Mouse (Mus musculus) kidney, embryonic 14.5 days (tissue): ENCODE results near the gene Nav2. TPM values are rescaled to one million over a fixed set of nuclear protein-coding genes. Genes with fewer than 3 reads are reported as not detected.

Source experiments
- ATAC-seq: fragments of 200-750 bp; cut with Nextera tagmentation; 2 replicates; pipeline ENCODE4 v1.8.0; 2017; ENCODE audit warnings: moderate number of reproducible peaks, mild to moderate bottlenecking, moderate TSS enrichment, moderate library complexity; ENCODE audit not compliant: low FRiP score, low TSS enrichment
- H3K27ac ChIP-seq: fragments of 300-500 bp; sonication (generic); 2 replicates; pipeline ENCODE4 v1.5.1; 2014; ENCODE audit warnings: low read depth, mild to moderate bottlenecking, low read length, moderate library complexity, mixed read lengths
- H3K27me3 ChIP-seq: fragments of 300-500 bp; sonication (generic); 2 replicates; pipeline ENCODE4 v1.6.1; 2014; ENCODE audit warnings: mild to moderate bottlenecking, low read length; ENCODE audit not compliant: control insufficient read depth, insufficient read depth
- H3K36me3 ChIP-seq: fragments of 300-500 bp; sonication (generic); 2 replicates; pipeline ENCODE4 v1.6.1; 2014; ENCODE audit warnings: low read length, mixed read lengths; ENCODE audit not compliant: control insufficient read depth, insufficient read depth
- H3K4me1 ChIP-seq: fragments of 300-500 bp; sonication (generic); 2 replicates; pipeline ENCODE4 v1.6.1; 2014; ENCODE audit warnings: low read length, mixed read lengths; ENCODE audit not compliant: control insufficient read depth, insufficient read depth
- H3K4me2 ChIP-seq: fragments of 300-500 bp; sonication (generic); replicated peaks from 2 replicates; pipeline ENCODE4 v1.6.1; 2014; ENCODE audit warnings: low read depth, mild to moderate bottlenecking, low read length
- H3K4me3 ChIP-seq: fragments of 300-500 bp; sonication (generic); 2 replicates; pipeline ENCODE4 v1.5.1; 2014; ENCODE audit warnings: mild to moderate bottlenecking, low read length
- H3K9ac ChIP-seq: fragments of 300-500 bp; sonication (generic); 2 replicates; pipeline ENCODE4 v1.6.1; 2014; ENCODE audit warnings: low read depth, mild to moderate bottlenecking, low read length, moderate library complexity
- H3K9me3 ChIP-seq: fragments of 300-500 bp; sonication (generic); 2 replicates; pipeline ENCODE4 v1.6.1; 2016; ENCODE audit warnings: low read length; ENCODE audit not compliant: control insufficient read depth
- WGBS: fragments of 180-500 bp; shearing (Covaris S2); extraction: QIAGEN DNeasy Blood & Tissue Kit; methylation state at CpG from one replicate; pipeline ENCODE4 v1.1.7; 2014; 5-methylcytosine and 5-hydroxymethylcytosine counted together
- polyA plus RNA-seq: library from polyadenylated mRNA; unstranded; fragments of >200 nt; fragmentation: Nextera tagmentation; extraction: Ambion mirVana; gene quantifications from 2 replicates; pipeline ENCODE4 v1.2.1, GENCODE M21; 2014

Nav2 gene
- polyA plus RNA-seq, 1 experiment from 2014 or later: 49.2 TPM

DNA sequence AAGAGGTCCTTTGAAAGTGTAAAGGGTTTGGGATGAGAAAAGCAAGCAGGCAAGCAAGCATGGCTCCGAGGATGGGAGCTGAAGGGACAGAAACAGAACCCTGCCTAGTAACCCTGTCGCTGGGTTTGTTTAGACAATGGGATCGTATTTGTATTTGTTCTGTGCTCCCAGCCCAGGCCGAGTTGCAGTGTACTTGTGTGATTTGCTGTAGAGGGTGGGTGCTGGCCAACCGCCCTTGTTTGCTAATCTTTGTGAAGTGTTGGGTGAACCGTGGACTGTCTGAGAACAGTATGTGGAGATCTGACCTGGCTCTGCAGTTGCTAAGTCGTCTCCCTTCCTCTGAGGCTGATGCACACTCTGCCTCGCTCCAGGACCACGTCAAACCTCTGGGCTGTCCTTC is 253.6 kb downstream of the Nav2 start:
- H3K9me3 ChIP-seq: no peaks in the 10 kb centered on the region
- H3K27me3 ChIP-seq: no peaks in the 10 kb centered on the region
- H3K4me1 ChIP-seq: no peaks in the 10 kb centered on the region; the same call in 1 of the 2 replicates
- ATAC-seq: no peak
- no peak overlapping the region; the same call in 1 of the 2 replicates for H3K4me2 ChIP-seq
- H3K9ac ChIP-seq: no peak overlapping the region
- 42% methylated on average over 9 of the region's 9 CpGs for WGBS
- no peak overlapping the region for H3K4me3 ChIP-seq
- no peaks in the 10 kb centered on the region for H3K36me3 ChIP-seq
- no peak overlapping the region for H3K27ac ChIP-seq

DNA sequence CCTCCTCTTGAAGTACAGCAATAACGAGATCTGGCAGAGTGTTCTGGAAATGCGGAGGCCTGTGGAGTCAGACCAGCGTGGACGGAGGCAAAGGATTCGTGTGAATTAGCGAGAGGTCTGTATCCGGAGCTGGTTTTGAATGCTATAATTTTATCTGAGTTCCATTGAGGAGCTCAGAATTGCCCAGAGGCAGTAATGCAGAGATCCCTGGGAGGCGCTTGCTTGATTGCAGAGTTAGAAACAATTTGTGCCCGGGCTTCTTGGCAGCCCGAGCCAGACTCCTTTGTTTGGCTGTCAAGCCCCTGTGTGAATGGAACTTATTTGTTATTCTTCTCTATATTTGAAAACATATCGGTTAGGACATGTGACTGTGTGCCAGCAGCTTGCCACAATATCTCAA is 255.3 kb downstream of the Nav2 start:
- H3K27ac ChIP-seq: no peak overlapping the region
- H3K9me3 ChIP-seq: no peaks in the 10 kb centered on the region
- no peak for ATAC-seq
- H3K36me3 ChIP-seq: no peaks in the 10 kb centered on the region
- no peak overlapping the region for H3K4me3 ChIP-seq
- no peaks in the 10 kb centered on the region; the same call in 1 of the 2 replicates for H3K4me1 ChIP-seq
- WGBS: 80% methylated on average over 11 of the region's 11 CpGs
- H3K27me3 ChIP-seq: no peaks in the 10 kb centered on the region
- no peak overlapping the region for H3K4me2 ChIP-seq
- no peak overlapping the region for H3K9ac ChIP-seq

DNA sequence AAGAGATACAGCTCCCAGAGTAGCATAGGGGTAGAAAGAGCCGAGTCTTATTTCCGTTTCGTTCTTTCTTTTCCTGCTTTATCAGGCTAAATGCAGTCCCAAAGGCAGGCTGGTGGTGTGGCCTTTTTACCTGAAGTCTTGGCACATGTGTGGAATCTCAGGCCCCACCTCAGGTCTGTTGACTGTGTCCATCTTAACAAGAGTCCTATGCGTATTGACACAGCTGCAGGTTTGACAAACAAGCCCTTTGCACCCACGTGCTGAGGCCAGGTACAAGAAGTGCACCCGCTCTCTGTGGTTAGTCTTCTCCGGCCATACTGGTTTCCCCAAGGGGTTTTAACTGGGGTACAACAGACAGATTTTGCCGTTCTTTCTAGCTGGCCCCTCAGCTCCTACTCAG is 256.4 kb downstream of the Nav2 start:
- WGBS: 90% methylated on average over 8 of the region's 8 CpGs
- Histone ChIP-seq H3K27me3 (no peaks in the 10 kb centered on the region), H3K27ac (no peak overlapping the region), H3K4me2 (no peak overlapping the region), H3K9me3 (no peaks in the 10 kb centered on the region), H3K4me3 (no peak overlapping the region), H3K4me1 (no peaks in the 10 kb centered on the region; the same call in 1 of the 2 replicates), H3K36me3 (no peaks in the 10 kb centered on the region), H3K9ac (no peak overlapping the region)
- ATAC-seq: no peak

DNA sequence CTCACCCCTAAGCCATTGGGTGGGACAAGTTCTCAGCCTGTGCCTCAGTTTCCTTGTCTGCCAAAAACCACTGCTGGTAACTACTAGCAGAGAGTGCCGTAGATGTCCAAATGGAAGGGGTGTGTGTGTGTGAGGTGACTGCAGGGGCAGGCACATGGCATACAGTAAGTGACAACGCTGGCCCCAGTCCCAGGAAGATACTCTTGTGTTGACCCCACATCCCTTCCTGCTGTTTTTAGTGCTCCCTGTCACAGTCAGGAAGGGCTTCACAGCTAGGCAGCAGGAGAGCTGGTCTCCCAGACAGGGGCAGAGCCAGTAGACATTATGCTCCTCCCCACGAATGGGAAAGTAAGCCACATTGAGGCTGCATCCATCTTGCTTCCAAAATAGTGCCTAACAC is 264.4 kb downstream of the Nav2 start:
- H3K27ac ChIP-seq: no peak overlapping the region
- H3K9me3 ChIP-seq: no peaks in the 10 kb centered on the region
- H3K36me3 ChIP-seq: no peaks in the 10 kb centered on the region
- H3K9ac ChIP-seq: no peak overlapping the region
- H3K27me3 ChIP-seq: no peaks in the 10 kb centered on the region
- WGBS: 64% methylated on average over 3 of the region's 3 CpGs
- peaks cover 4% of the 10 kb centered on the region; the same call in 1 of the 2 replicates for H3K4me1 ChIP-seq
- no peak for ATAC-seq
- no peak overlapping the region for H3K4me2 ChIP-seq
- no peak overlapping the region for H3K4me3 ChIP-seq

DNA sequence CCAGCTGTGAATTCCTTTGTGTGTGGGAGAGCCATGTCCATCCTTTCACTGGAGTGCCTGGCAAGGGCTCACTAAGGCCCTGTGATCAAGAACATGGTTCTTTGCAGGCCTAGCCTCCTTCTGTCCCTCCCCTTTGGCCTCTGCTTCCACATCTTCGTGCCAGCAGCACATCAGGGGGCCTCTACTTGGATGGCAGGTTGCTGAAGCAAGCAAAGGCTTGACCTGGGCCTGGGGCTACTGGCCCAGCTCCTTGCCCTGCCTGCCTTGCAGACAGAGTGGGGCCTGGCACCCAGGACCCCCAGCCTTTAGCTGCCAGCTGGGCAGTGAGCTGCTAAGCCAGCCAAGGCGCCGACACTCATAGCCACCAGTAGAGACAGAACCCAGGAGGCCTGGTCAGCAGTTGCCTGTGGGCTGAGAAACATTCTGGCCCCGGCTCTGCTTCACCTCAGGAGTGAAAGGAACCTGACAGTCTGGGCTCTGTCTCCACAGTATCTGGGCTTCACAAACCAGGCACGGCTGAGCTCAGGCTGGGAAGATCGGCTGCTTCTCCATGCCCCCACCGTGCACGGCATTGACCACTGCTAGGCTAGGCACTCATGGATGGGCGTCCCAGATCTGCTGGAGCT is 267.4 kb downstream of the Nav2 start:
- peak; percentile 36; the same call in 1 of the 2 replicates for ATAC-seq

DNA sequence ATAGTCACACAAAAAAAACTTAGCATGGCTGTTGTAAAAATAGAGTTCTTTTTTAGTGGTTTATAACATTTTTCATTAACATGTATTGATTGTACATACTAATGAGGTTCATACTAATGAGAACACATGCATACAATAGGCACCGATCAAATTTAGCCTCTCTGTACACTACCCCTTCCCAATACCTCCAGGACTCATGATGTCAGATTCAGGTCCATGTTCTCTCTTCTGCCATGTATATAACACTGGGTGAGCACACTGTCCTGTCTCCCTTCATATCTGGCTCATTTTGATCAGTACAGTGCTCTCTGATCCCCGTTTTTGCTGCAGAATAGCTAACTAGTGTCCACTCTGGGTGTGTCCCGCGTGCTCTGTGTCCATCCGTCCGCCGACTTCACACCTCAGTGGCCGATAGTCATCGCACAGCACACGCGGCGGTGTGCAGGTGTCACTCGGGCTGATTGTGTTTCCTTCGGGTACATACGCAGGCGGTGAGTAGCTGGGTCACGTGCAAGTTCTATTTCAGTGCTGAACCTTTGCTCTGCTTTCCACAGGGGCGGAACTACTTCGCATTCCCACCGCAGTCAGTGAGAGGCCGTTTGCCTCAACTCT is 268.2 kb downstream of the Nav2 start:
- Histone ChIP-seq H3K9me3 (no peaks in the 10 kb centered on the region), H3K27ac (no peak overlapping the region), H3K4me3 (no peak overlapping the region), H3K4me1 (peaks cover 5% of the 10 kb centered on the region; the same call in 1 of the 2 replicates), H3K27me3 (no peaks in the 10 kb centered on the region), H3K4me2 (no peak overlapping the region), H3K36me3 (no peaks in the 10 kb centered on the region), H3K9ac (no peak overlapping the region)
- no peak for ATAC-seq
- 73% methylated on average over 21 of the region's 21 CpGs for WGBS

More for the DNA sequence above, 267.4 kb downstream of the Nav2 start:
- H3K36me3 ChIP-seq: no peaks in the 10 kb centered on the region
- peaks cover 5% of the 10 kb centered on the region; the same call in 1 of the 2 replicates for H3K4me1 ChIP-seq
- no peaks in the 10 kb centered on the region for H3K27me3 ChIP-seq
- H3K9ac ChIP-seq: no peak overlapping the region
- H3K4me2 ChIP-seq: no peak overlapping the region
- H3K4me3 ChIP-seq: no peak overlapping the region
- H3K27ac ChIP-seq: no peak overlapping the region
- WGBS: 79% methylated on average over 9 of the region's 9 CpGs
- no peaks in the 10 kb centered on the region for H3K9me3 ChIP-seq

DNA sequence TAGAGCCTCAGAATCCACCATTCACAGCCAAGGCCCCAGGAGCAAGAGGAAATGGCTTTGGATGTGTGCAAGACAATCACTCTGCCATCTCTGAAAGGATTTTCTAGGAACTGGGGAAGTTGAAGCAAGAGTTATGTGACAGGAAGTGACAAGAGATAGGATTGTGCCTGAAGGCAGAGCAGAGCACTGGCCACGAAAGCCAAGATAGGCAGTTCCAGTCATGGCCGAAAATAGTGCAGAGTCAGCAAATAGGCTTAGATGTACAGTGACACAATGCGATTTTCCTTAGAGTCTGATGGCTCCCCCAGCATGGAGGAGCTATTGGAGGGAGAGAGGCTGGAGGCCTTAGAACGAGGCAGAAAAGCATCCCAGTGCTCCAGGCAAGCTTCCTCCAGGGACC is 269.7 kb downstream of the Nav2 start:
- no peak for ATAC-seq

DNA sequence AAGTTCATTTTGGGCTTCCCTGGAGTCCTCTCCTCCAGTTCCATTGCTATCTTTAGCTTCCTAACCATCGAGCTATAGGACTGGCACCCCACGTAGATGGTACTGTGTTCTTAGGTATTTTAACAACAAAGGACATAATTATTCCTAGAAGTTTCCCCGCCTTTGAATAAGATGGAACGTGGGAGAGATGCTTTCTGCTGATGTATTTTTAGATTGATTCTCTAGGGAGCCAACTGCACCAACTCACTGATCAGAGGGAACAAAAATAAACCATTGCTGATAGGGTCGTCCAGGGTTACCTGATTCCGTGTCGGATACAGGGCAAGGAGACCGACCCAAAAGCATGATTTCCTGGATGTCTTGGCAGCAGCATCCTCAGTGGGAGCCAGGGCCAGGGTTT is 272.5 kb downstream of the Nav2 start:
- H3K4me1 ChIP-seq: peaks cover 5% of the 10 kb centered on the region; the same call in 1 of the 2 replicates
- no peak overlapping the region for H3K4me3 ChIP-seq
- no peak for ATAC-seq
- H3K36me3 ChIP-seq: no peaks in the 10 kb centered on the region
- H3K9me3 ChIP-seq: no peaks in the 10 kb centered on the region
- 67% methylated on average over 8 of the region's 8 CpGs for WGBS
- H3K27me3 ChIP-seq: no peaks in the 10 kb centered on the region
- H3K27ac ChIP-seq: no peak overlapping the region
- H3K4me2 ChIP-seq: no peak overlapping the region
- H3K9ac ChIP-seq: no peak overlapping the region

More for the DNA sequence above, 269.7 kb downstream of the Nav2 start:
- Histone ChIP-seq H3K9ac (no peak overlapping the region), H3K9me3 (no peaks in the 10 kb centered on the region), H3K4me3 (no peak overlapping the region), H3K36me3 (no peaks in the 10 kb centered on the region), H3K4me1 (peaks cover 5% of the 10 kb centered on the region; the same call in 1 of the 2 replicates), H3K4me2 (no peak overlapping the region), H3K27me3 (no peaks in the 10 kb centered on the region), H3K27ac (no peak overlapping the region)
- 69% methylated on average over 4 of the region's 4 CpGs for WGBS

DNA sequence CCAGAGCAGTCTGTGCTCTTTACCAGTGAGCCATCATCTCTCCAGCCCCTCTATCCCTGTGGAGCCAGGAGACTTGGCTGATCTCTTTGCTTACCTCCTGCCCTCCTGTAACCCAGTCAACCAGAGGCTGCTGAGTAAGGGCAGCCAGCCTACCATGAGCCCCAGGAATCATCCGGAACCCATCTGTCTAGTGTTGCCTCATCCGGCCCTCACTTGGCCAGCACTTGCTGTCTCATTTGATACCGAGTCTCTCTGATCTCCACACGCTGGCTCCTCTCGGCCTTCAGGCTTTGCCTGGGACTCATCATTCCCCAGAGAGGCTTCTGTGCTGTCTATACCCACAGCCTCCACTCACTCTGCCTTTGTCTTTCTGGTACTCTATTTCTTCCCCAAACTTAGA is 273.9 kb downstream of the Nav2 start:
- Histone ChIP-seq H3K27ac (no peak overlapping the region), H3K9me3 (no peaks in the 10 kb centered on the region), H3K36me3 (no peaks in the 10 kb centered on the region), H3K4me2 (no peak overlapping the region), H3K27me3 (no peaks in the 10 kb centered on the region), H3K9ac (no peak overlapping the region), H3K4me3 (no peak overlapping the region), H3K4me1 (peaks cover 4% of the 10 kb centered on the region; the same call in 1 of the 2 replicates)
- WGBS: 79% methylated on average over 5 of the region's 5 CpGs
- no peak for ATAC-seq
